Mouse (Mus musculus) urinary bladder, postnatal 25 days (tissue): ENCODE measurements around the gene Sft2d1.
"Not testable (repeated sequence)": the region's sequence is repeated elsewhere in the genome, so short reads cannot be mapped to it uniquely, and the experiment has no call there.

Source experiments
- DNase-seq: peaks from one replicate; pipeline ENCODE4 v3.0.0; 2022; ENCODE audit warnings: low spot score

Gene Sft2d1

DNA sequence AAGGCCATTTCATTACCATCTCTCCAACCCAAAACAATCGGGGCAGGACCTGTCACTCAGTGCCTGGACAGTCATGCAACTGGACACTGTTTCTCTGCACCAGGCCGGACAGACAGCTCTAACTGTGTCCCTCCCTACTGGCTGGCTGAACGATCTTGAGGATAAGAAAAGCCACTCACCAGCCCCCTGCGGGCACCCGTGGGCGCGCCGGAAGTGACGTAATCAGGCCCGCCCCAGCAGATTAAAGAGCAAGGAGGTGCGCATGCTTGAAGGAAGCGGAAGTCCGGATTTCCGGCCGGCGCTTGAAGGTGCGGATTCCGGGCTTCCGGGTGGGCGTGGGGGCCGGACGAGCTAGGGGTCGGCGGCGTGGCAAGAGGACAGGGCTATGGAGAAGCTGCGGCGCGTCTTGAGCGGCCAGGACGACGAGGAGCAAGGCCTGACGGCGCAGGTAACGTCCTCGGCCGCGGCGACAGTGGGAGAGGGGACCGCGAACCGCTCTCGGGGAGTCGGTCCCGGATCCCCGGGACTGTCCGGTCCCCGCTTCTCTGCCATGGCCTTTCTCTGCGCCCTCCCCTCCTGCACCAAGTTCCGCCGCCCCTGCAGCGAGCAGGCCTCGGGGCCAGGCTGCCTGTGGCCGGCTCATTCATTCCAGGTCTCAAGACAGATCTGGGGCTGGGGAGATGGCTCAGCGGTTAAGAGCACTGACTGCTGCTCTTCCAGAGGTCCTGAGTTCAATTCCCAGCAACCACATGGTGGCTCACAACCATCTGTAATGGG, at the start of gene Sft2d1:
TSS of gene Sft2d1 (plus strand) at position 265 of the 777 bp plus-strand sequence.
- DNase-seq = peak; percentile 97

- DNase-seq = not testable (repeated sequence)
These were observed 46.3 kb upstream of the Sft2d1 start for GRCm38 (mm10) chr17:8264638-8265037.

DNA sequence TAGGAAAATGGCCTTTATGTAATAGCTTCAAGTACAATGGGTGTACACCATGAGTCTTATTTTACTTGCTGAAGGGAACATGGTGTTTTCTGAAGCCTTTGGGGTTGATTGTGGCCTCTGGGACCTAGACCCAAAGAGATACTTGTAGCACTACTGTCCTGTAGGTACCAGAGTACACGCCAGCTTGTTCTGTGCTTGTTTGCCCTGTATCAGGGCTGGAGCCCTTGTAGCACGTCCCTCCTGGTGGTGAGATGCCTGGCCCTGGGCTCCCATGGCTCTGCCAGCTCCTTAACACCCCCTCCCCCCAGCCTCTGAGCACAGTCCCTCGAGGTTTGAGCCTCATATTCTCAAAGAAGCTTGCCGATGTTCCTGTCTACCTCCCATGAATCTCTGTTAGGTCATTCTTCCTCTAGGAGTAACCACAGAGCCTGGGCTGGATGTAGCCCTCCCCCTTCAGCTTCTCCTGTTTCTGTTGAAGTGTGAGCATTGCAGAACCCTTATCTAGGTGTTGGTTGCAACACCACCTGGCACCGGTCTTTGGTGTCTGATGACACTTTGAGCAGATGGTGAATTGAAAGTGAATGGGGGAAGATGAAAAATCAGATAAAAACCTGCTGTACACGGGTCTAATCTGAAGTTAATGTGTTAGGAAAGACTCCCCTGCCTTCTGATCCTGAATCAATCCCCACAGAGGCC, 38.7 kb upstream of the Sft2d1 start:
- no peak for DNase-seq

GRCm38 (mm10) chr17:8272951-8273350, 38.0 kb upstream of the Sft2d1 start:
- no peak for DNase-seq

- DNase-seq = no peak
These were observed 34.8 kb upstream of the Sft2d1 start for GRCm38 (mm10) chr17:8276071-8276470.

DNA sequence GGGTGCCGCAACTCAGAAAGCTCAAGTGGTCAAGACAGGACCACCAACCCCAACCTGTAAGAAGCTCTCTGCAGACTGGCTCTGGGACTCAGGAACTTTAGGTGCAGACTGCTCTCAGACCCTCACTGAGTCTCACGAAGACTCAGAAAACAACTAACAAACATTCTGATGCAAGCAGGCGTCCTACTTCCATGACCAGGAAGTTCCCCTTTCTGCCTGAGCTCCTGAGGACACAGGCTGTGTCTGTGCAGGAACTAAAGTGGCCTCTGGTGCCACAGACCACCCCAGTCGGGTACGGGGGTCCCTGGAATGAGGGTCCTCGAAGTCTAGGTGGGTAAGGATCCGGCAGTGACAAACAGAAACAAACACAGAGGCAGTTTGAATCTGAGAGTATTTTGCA, 34.2 kb upstream of the Sft2d1 start:
- DNase-seq = no peak

GRCm38 (mm10) chr17:8277266-8277665, 33.6 kb upstream of the Sft2d1 start:
- no peak for DNase-seq

DNA sequence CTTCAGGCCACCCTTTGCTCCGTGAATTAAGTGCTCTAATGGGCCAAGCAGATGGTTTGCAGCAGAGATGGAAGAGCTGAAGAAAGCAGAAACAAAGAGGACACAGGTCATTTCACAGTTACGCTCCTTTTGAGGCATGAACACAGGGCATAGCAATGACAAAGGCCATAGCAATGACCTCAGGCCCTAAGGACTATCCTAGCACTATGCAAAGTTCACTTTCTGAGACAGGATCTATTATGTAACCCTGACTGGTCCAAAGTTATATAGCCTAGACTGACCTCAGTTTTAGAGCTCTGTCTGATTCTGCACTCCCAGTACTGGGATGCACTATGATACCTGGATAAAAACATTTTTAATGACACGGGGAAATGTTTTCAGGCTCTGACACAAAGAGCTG, 32.5 kb upstream of the Sft2d1 start:
- no peak for DNase-seq

- peak; percentile 56 for DNase-seq
These were observed 27.9 kb upstream of the Sft2d1 start, which contains the start of gene Mpc1 for GRCm38 (mm10) chr17:8282821-8283525. Mpc1 (plus strand) TSS chr17:8282904.

- peak; percentile 91 for DNase-seq
These were observed 27.2 kb upstream of the Sft2d1 start for GRCm38 (mm10) chr17:8283526-8284253.

- peak; percentile 22 for DNase-seq
These were observed 26.6 kb upstream of the Sft2d1 start for GRCm38 (mm10) chr17:8284254-8284661.

GRCm38 (mm10) chr17:8285056-8285455, 25.8 kb upstream of the Sft2d1 start:
- no peak for DNase-seq

- no peak for DNase-seq
These were observed 23.9 kb upstream of the Sft2d1 start for GRCm38 (mm10) chr17:8286987-8287386.

GRCm38 (mm10) chr17:8289993-8290679, 20.8 kb upstream of the Sft2d1 start:
- no peak for DNase-seq

- no peak for DNase-seq
These were observed 20.2 kb upstream of the Sft2d1 start for GRCm38 (mm10) chr17:8290736-8291135.

DNA sequence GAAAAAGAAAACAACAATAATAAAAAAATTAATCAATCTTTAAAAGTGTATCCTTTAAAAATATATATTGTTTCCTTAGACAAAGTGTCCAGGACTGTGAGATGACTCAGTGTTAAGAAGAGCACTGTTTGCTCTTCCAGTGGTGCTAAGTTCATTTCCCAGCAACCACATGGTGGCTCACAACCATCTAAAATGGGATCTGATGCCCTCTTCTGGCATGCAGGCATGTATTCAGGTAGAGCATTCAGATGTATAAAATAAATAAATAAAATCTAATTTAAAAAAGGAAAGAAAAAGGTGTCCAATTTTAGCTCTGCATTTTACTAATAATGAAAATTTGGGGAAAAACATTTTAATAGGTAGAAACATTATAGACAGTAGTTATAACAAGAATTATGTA, 15.1 kb upstream of the Sft2d1 start:
- no peak for DNase-seq

DNA sequence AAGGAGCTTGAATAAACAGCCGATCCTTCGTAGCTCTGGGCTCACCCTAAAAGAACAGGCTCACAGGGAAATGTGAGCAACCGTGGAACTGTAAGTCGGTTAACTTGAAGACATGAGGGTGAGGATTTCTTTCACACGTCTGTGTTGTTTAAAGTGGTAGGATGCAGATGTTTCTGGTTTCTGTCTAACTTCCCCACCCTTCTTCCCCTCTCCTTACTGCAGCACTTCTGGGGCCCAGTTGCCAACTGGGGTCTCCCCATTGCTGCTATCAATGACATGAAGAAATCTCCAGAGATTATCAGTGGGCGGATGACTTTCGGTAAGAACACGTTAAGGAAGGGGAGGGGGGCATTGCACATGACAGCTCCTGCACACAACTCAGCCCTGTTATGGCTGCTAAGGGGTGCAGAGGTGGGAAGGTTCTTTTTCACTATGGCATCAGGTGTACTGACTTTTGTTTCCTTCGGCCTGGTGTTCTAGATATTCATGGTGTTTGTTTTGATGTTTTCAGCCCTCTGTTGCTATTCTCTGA, 14.5 kb upstream of the Sft2d1 start:
- no peak for DNase-seq

GRCm38 (mm10) chr17:8297746-8298145, 13.2 kb upstream of the Sft2d1 start:
- DNase-seq = no peak

- DNase-seq = no peak
These were observed 12.6 kb upstream of the Sft2d1 start for GRCm38 (mm10) chr17:8298281-8298680.

DNA sequence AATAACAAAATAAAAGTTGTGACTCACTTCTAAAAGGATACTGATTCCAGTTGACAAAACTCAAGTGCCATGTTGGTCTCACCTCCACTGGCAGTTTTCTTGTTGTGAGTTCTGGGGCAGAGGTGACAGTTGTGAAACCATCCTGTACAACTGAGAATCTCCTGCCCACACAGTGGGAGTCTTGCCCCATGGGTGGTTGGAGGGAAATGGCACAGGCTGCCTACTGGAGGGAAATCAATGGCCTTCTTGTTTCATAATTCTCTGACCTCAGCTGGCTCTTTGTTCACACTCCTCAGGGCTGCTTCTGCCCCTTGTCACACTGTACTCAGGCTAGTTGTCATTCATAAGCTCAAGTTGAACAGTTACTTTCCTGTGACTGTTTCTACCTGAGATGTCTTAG, 11.4 kb upstream of the Sft2d1 start:
- DNase-seq = no peak

GRCm38 (mm10) chr17:8301515-8301914, 9.4 kb upstream of the Sft2d1 start:
- no peak for DNase-seq
